Mouse (Mus musculus) lung, postnatal 0 days (tissue): Measurements from ENCODE around the gene Sox15. TPM values are rescaled to one million over a fixed set of nuclear protein-coding genes. Genes with fewer than 3 reads are reported as not detected.
A peak's percentile ranks its signal among the peaks of the same experiment; 100 is the strongest.

ENCODE experiments used
- ATAC-seq: fragments of 200-750 bp; cut with Nextera tagmentation; 2 replicates; pipeline ENCODE4 v1.8.0; 2017; ENCODE audit warnings: moderate library complexity
- DNase-seq: peaks from one replicate; pipeline ENCODE4 v3.0.0-alpha.2; 2016; ENCODE audit warnings: low spot score
- H3K27ac ChIP-seq: fragments of 300-500 bp; sonication (generic); 2 replicates; pipeline ENCODE4 v1.5.1; 2014; ENCODE audit warnings: antibody characterized with exemption, mild to moderate bottlenecking, low read length, mixed read lengths
- H3K27me3 ChIP-seq: fragments of 300-500 bp; sonication (generic); replicated peaks from 2 replicates; pipeline ENCODE4 v1.6.1; 2014; ENCODE audit warnings: low read length, mixed read lengths; ENCODE audit not compliant: insufficient read depth
- H3K36me3 ChIP-seq: fragments of 300-500 bp; sonication (generic); 2 replicates; pipeline ENCODE4 v1.6.1; 2014; ENCODE audit warnings: low read length, mixed read lengths; ENCODE audit not compliant: insufficient read depth
- H3K4me1 ChIP-seq: fragments of 300-500 bp; sonication (generic); 2 replicates; pipeline ENCODE4 v1.6.1; 2014; ENCODE audit warnings: antibody characterized with exemption, low read depth, low read length, mixed read lengths; ENCODE audit not compliant: insufficient read depth
- H3K4me2 ChIP-seq: fragments of 300-500 bp; sonication (generic); replicated peaks from 2 replicates; pipeline ENCODE4 v1.6.1; 2014; ENCODE audit warnings: low read depth, mild to moderate bottlenecking, low read length, moderate library complexity, mixed read lengths
- H3K4me3 ChIP-seq: fragments of 300-500 bp; sonication (generic); 2 replicates; pipeline ENCODE4 v1.5.1; 2014; ENCODE audit warnings: low read depth, low read length
- H3K9ac ChIP-seq: fragments of 300-500 bp; sonication (generic); replicated peaks from 2 replicates; pipeline ENCODE4 v1.6.1; 2014; ENCODE audit warnings: low read depth, mild to moderate bottlenecking
- H3K9me3 ChIP-seq: fragments of 300-500 bp; sonication (generic); 2 replicates; pipeline ENCODE4 v1.6.1; 2016; ENCODE audit warnings: low read length, mixed read lengths
- CTCF ChIP-seq: IDR thresholded peaks from 2 replicates; pipeline ENCODE4 v1.5.1; 2016; ENCODE audit warnings: antibody characterized with exemption, mild to moderate bottlenecking
- EP300 ChIP-seq: IDR thresholded peaks from 2 replicates; pipeline ENCODE4 v1.6.1; 2016; ENCODE audit warnings: antibody characterized with exemption, mild to moderate bottlenecking, control low read depth
- WGBS: fragments of 180-500 bp; shearing (Covaris S2); extraction: QIAGEN DNeasy Blood & Tissue Kit; methylation state at CpG from one replicate; pipeline ENCODE4 v1.1.7; 2014; 5-methylcytosine and 5-hydroxymethylcytosine counted together
- polyA plus RNA-seq: library from polyadenylated mRNA; unstranded; fragments of >200 nt; fragmentation: Nextera tagmentation; extraction: Ambion mirVana; gene quantifications from 2 replicates; pipeline ENCODE4 v1.2.1, GENCODE M21; 2015

Gene Sox15
- polyA plus RNA-seq: 0.14 and 0.17 TPM in 2 replicates

GRCm38 (mm10) chr11:69655264-69656064, at the start of gene Sox15:
Gene Sox15, plus strand, starts transcription at chr11:69655314.
- peak; percentile 81 for DNase-seq
- Histone ChIP-seq H3K4me3 (no peak within 1 kb of the TSS), H3K36me3 (peaks cover 31% of the 10 kb centered on the region), H3K4me2 (0 out of 2 replicates have a peak within 1 kb of the TSS, but pooled peaks have one; percentile 11), H3K27me3 (no peaks in the 10 kb centered on the region), H3K9ac (no peak within 1 kb of the TSS), H3K27ac (peak within 1 kb of the TSS; percentile 51; the same call in 1 of the 2 replicates), H3K9me3 (no peaks in the 10 kb centered on the region), H3K4me1 (no peaks in the 10 kb centered on the region)
- TF ChIP-seq CTCF (peak; percentile 83), EP300 (no peak)
- WGBS: 25% methylated on average over 34 of the region's 34 CpGs
- ATAC-seq: peak; percentile 74

DNA sequence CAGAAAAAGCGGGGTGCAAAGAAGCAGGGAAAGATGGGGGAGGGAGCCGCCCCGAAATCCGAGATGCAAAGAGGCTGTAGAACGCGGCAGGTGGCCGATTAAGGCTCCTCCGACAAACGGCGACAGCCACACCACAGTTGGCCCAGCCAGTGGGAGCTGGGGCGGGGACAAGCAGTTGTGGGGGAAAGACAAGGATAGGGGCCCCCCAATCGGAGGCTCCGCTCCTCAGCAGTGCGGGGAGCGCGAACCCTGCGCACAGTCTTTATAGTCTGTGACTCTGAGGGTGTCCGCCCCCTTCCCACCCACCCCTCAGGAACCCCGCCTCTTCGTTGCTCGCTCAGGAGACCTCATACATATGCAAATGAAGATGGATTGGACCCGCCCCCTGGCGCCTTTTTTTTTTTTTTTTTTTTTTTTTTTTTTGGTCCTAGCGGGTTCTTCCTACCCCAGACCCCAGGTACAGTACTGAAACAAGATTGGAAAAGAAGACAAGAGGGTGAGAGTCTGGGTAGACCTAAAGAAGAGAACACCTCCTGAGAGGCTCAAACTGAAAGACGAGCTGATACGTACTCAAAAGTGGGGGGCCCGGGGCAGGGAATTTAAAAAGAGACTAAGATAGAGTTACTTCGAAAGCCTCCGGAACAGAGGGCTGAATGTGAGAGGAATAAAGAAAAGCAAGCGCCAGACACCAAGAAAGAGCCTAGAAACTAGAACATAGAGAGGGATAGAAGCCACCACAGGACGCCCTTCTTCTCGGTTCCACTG, 49.2 kb upstream of the Sox15 start, which contains the start of gene Atp1b2:
Gene Atp1b2, minus strand, starts transcription at position 217 of the 765 bp plus-strand sequence.
- WGBS: 4% methylated on average over 31 of the region's 32 CpGs
- ATAC-seq: peak; percentile 93

DNA sequence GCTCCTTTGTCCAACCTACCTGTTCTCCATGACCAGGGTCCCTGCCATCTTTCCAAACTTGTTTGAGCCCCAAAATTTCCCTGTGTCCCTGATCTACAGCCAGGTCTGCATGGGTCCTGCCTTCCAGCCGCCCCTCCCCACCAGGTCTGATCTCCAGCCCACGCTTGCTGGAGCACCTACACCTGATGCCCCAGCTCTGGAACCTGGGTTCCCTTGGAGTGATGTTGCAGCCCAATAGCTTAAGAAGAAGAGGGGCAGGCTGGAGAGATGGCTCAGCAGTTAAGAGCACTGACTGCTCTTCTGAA, 48.7 kb upstream of the Sox15 start:
- Histone ChIP-seq H3K27ac (no peak overlapping the region), H3K27me3 (0 out of 2 replicates have a peak, but pooled peaks cover 4% of the 10 kb centered on the region), H3K4me2 (peak overlapping the region; percentile 96), H3K4me1 (peaks cover 13% of the 10 kb centered on the region; the same call in 1 of the 2 replicates), H3K9ac (no peak overlapping the region), H3K4me3 (peak overlapping the region; percentile 53; the same call in 1 of the 2 replicates), H3K9me3 (no peaks in the 10 kb centered on the region), H3K36me3 (no peaks in the 10 kb centered on the region)
- TF ChIP-seq CTCF (no peak), EP300 (no peak)
- ATAC-seq (no peak), DNase-seq (no peak)
- 66% methylated on average over 2 of the region's 2 CpGs for WGBS

More for the DNA sequence above, 49.2 kb upstream of the Sox15 start, which contains the start of gene Atp1b2:
- Histone ChIP-seq H3K36me3 (no peaks in the 10 kb centered on the region), H3K4me2 (peak within 1 kb of the TSS; percentile 96), H3K9me3 (no peaks in the 10 kb centered on the region), H3K9ac (peak within 1 kb of the TSS; percentile 30; the same call in 1 of the 2 replicates), H3K4me3 (peak within 1 kb of the TSS; percentile 53), H3K27me3 (0 out of 2 replicates have a peak, but pooled peaks cover 4% of the 10 kb centered on the region), H3K4me1 (peaks cover 13% of the 10 kb centered on the region; the same call in 1 of the 2 replicates), H3K27ac (peak within 1 kb of the TSS; percentile 16; the same call in 1 of the 2 replicates)
- TF ChIP-seq CTCF (no peak), EP300 (no peak)
- DNase-seq: peak; percentile 88

GRCm38 (mm10) chr11:69606832-69607231, 48.3 kb upstream of the Sox15 start:
- Histone ChIP-seq H3K27ac (no peak overlapping the region), H3K36me3 (no peaks in the 10 kb centered on the region), H3K4me2 (no peak overlapping the region), H3K9me3 (no peaks in the 10 kb centered on the region), H3K27me3 (0 out of 2 replicates have a peak, but pooled peaks cover 4% of the 10 kb centered on the region), H3K9ac (no peak overlapping the region), H3K4me1 (peaks cover 13% of the 10 kb centered on the region; the same call in 1 of the 2 replicates), H3K4me3 (no peak overlapping the region)
- ATAC-seq (no peak), DNase-seq (no peak)
- no peak for TF ChIP-seq CTCF
- TF ChIP-seq EP300: no peak
- WGBS: 73% methylated on average over 2 of the region's 2 CpGs

- Histone ChIP-seq H3K4me3 (no peak overlapping the region), H3K27ac (no peak overlapping the region), H3K4me2 (no peak overlapping the region), H3K4me1 (peaks cover 14% of the 10 kb centered on the region; the same call in 1 of the 2 replicates), H3K27me3 (0 out of 2 replicates have a peak, but pooled peaks cover 4% of the 10 kb centered on the region), H3K9me3 (no peaks in the 10 kb centered on the region), H3K36me3 (no peaks in the 10 kb centered on the region), H3K9ac (no peak overlapping the region)
- ATAC-seq: no peak
- WGBS: 75% methylated on average over 3 of the region's 3 CpGs
- TF ChIP-seq EP300 (no peak), CTCF (no peak)
- DNase-seq: no peak
These were observed 46.6 kb upstream of the Sox15 start for GRCm38 (mm10) chr11:69608525-69608924.

GRCm38 (mm10) chr11:69609416-69609815, 45.7 kb upstream of the Sox15 start:
- Histone ChIP-seq H3K4me1 (peaks cover 17% of the 10 kb centered on the region; the same call in 1 of the 2 replicates), H3K27ac (no peak overlapping the region), H3K36me3 (no peaks in the 10 kb centered on the region), H3K9me3 (no peaks in the 10 kb centered on the region), H3K4me3 (no peak overlapping the region), H3K9ac (no peak overlapping the region), H3K4me2 (no peak overlapping the region), H3K27me3 (0 out of 2 replicates have a peak, but pooled peaks cover 4% of the 10 kb centered on the region)
- 59% methylated on average over 7 of the region's 7 CpGs for WGBS
- TF ChIP-seq CTCF: no peak
- DNase-seq: no peak
- ATAC-seq: no peak
